Mouse (Mus musculus) R1 (cell line): ENCODE results near the gene Hnrnph3.

Source experiments
- DNase-seq: peaks from one replicate; pipeline ENCODE4 v3.0.0-alpha.2; 2018; ENCODE audit warnings: low read depth, low spot score

Gene Hnrnph3

DNA sequence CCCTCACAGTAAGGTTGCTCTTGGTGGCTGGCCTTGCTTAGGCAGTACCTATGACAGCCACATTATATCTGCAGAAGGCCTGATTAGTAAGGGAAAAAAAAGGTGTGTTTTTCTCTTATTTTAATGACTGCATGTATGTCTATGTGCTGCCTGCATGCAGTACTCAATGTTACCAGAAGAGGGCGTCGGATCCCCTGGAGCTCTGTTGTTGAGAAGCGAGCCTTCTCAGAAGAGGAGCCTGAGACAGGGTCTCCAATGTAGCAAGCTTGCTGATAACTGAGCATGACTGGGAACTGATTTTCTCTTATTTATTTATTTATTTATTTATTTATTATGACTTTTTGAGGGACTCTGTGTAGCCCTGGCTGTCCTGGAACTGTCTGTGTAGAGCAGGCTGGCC lies 36.7 kb downstream of the Hnrnph3 start:
- DNase-seq: peak; percentile 87

DNA sequence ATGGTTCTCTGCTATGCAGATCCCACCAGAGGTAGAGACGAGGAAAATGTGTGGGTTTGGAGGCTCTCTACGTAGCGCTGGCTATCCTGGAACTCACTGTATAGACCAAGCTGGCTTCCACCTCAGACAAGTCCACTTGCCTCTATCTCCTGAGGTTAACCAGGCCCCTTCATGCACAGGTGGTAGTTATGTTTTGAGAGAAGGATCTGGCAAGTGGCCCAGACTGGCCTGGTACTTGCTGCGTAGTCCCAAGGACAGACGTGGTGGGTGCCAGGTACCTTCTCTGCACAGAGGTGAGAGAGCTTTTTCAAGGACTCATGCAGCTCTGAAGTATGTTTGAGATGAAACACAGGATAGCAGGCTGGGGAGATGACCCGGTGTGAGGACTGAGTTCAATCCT lies 39.5 kb downstream of the Hnrnph3 start:
- DNase-seq: no peak

DNA sequence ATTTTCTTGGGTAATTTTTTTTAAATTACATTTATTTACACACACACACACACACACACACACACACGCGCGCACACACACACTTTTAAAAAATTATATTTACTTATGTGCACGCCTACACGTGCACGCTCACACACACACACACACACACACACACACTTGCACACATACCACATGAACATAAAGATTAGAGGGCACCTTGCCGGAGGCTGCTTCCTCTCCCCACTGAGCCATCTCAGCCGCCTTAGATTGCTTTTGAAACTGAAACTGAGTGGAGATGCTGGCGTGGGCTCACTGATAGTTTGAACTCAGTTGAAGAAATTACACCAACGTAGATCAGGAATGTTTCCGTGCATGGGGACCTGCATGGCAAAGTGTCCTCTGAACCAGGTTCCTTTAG lies 39.9 kb downstream of the Hnrnph3 start:
- no peak for DNase-seq

DNA sequence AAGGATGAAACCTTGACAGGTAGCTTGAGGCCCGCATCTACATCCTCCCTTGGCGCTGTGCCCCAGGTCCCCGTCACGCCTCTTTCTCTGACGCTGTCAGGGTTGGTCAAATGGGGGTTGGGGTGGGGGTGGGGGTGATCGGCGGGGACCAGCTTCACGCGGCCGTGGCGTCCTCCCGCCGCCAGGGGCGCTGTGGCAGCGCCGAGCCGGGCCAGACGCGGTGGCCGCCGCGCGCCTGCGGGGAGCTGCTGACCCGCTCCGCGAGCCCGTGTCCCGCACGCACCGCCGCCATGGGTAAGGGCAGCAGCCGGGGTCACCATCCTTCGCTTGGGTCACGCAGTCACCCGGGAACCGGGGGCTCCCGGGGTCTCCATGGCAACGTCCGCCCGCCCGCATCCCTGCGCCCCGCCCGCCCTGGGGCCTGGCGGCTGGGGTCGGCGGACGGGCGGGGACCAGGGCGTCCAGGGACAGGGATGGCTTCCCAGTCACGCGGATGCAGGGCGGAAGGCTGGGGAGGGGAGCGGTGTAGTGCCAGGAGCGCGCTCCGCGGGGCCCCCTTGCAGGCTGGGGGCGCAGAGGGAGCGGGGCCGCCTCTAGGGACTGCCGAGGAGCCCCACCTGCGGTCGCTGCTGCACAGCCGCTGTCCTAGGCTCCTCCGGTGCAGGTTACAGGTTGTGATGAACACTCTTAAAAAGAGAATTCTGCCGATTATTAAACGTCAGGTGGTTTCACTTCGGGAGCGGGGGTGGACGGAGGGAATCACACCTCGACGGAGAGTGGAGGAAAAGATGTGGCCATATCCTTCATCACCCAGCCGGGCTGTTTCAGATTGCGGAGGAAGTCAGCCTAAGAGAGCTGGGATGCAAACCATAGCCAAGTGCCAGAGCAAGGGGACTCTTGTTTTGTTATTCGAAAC lies 43.7 kb downstream of the Hnrnph3 start, which contains the start of gene Rufy2:
TSS of gene Rufy2 (plus strand) at position 185 of the 916 bp plus-strand sequence.
- DNase-seq: peak; percentile 85

DNA sequence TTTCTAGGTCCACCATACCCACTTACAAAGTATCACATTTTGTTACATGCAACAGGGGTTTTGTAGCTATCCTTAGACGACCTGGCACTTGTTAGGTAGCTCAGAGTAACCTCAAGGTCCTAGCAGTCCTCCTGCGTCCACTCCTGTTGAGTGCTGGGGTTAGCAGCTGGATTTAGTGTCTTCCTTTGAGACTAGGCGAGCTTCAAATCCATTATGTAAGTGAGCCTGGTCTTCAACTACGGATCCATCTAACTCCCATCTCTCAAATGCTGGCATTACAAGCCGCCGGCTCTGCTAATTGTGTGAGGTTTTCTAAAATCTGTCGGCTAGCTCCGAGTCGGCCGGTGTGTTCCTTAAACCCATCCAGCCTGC lies 44.4 kb downstream of the Hnrnph3 start:
- no peak for DNase-seq

DNA sequence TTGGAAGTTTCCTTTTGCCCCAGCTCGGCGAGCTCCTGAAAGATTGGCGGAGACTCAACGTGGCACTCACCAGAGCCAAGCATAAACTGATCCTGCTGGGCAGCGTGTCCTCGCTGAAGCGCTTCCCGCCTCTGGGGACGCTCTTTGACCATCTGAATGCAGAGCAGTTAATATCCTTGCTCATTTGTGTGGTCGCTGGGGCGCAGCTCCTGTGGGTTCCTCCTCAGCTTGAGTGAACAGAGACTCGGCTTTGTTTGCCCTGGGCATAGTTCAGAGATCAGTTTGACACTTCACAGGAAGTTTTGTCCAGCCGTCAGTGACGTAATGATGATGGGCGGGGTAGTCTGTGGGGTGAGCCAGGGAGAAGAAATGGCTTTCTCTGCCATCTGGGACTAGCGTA lies 52.2 kb downstream of the Hnrnph3 start:
- peak; percentile 25 for DNase-seq

DNA sequence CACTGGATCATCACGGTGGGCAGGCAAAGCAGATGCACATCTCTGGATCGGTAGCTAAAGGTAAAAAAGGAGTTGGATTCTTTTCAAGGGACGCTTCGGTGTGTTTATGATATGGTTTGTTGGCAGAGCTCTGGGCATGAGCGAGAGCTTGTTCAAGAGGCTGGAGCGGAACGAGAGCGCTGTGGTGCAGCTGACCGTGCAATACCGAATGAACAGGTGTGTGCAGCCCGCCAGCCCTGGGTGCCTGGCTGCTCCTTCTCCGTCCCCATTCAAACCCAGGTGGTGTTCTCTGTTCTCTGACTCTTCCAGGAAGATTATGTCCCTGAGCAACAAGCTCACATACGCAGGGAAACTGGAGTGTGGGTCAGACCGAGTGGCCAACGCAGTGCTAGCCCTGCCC lies 57.7 kb downstream of the Hnrnph3 start:
- DNase-seq: no peak

DNA sequence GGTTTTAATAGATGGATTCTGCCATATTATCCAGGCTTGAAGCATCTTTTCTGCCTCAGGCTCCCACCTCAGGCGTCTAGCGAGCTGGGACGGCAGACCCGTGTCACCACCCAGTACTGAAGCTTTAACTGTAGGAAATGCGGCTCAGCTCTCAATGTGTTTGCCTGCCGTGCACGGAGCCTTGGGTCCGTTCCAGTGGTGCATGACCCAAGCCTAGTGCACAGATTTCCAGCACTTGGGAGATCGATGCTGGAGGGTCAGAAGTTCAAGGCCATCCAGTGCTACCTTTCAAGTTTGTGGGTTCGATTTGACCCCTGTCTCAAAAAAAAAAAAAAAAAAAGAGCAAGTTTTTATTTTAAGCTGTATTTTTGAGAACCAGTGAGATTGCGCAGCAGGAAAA lies 58.2 kb downstream of the Hnrnph3 start:
- no peak for DNase-seq
